Mouse (Mus musculus) thymus, adult 2 months (tissue): ENCODE measurements around the gene Arhgap45.

Experiments used
- CTCF ChIP-seq: fragments of 200-500 bp; IDR thresholded peaks from 2 replicates; pipeline ENCODE4 v1.5.1; 2012; ENCODE audit warnings: mild to moderate bottlenecking, control low read depth, low read length, moderate library complexity, borderline replicate concordance; ENCODE audit not compliant: control insufficient read depth, poor library complexity, insufficient read depth; ENCODE audit errors: extremely low read depth
- POLR2A ChIP-seq: fragments of 200-500 bp; IDR thresholded peaks from 2 replicates; pipeline ENCODE4 v1.6.1; 2012; ENCODE audit warnings: mild to moderate bottlenecking, low read length, control low read depth, moderate library complexity; ENCODE audit not compliant: control insufficient read depth, poor library complexity, insufficient read depth; ENCODE audit errors: extremely low read depth

DNA sequence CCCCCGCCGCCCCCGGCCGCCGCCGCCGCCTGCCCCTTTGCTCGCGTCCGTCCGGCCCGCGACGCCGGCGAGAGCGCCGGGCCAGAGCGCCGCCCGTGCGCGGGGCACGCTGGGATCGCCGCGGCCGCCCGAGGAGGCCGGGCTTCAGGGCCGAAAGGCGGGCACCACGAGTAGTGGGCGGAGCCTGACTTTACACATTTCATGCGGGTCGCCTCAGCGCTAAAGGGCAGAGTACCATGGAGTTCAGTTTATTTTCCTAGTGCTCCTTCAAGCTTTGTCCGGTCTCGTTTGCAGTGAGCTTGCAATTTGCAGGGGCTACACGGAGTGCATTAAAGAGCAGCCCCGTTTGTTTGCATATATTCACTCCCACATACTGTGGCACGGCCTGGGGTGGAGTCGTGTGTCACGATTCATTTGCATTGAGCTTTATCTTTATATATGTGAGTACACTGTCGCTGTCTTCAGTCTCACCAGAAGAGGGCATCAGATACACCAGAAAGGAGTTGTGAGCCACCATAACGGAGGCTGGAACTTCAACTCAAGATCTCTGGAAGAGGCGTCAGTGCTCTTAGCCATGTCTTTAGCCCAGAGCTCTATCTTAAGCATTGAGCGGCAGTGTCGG, 32.1 kb upstream of the Arhgap45 start, which contains the start of gene Tmem259:
- TF ChIP-seq CTCF = no peak; the same call in 1 of the 2 replicates
- TF ChIP-seq POLR2A = peak; percentile 29
